Mouse (Mus musculus) mouse embryonic stem cell (cell line): ENCODE data around the gene Zfhx2.
"Not testable (repeated sequence)": the region's sequence is repeated elsewhere in the genome, so short reads cannot be mapped to it uniquely, and the experiment has no call there.

Experiments used
- in situ Hi-C, 2 experiments: fragments of 300-500 bp; cut with MboI; formaldehyde crosslinking; loops; 1 replicate in 1 of 2; 3 replicates in 1 of 2; pipeline ENCODE4 v1.14.3; 2019 to 2020; ENCODE audit warnings: low sequenced_read_pairs in 2 of 2, low pct_unique_long_range_greater_than_20kb in 1 of 2, mixed read lengths in 1 of 2; ENCODE audit not compliant: unreplicated experiment in 1 of 2

Zfhx2 gene

DNA sequence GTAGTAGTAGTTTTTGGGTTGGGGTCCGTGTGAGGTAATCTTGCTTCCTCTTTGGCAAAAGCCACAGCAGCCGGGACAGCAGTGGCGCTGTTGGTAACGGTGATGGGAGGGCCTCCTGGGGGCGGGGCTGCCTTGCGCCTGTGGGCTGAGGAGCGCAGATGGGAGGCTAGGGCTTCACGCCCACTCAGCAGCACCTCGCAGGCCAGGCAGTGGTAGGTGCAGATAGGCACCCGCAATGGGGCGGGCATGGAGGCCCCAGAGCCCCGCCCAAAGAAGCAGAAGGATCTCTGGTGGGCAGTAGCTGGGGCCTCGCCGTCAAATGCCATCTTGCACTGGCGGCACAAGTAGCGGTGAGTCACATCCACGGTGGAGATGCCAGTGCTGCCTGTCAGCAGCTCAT lies 29.5 kb downstream of the Zfhx2 start:
- in situ Hi-C loops, result no loop called here

DNA sequence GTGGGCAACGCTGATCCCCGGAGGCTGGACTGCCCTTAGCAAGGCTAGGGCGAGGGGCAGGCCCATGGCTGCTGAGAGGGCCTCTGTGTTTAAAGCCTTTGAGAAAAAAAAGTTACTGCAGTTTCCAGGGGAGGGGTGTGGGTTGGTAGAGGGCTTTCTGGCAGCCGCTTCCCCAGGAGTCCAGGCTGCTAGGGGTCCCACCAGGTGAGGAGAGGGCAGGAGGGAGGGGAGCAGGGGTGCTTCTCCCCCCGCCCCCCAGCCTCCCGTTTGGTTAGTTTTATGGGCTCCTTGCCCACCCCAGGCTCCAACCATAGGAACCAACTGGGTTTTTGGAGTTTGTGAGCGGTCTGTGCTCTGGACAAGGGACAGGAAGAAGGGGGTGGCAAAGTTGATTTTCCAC lies 30.3 kb downstream of the Zfhx2 start:
- in situ Hi-C loops, result no loop called here

DNA sequence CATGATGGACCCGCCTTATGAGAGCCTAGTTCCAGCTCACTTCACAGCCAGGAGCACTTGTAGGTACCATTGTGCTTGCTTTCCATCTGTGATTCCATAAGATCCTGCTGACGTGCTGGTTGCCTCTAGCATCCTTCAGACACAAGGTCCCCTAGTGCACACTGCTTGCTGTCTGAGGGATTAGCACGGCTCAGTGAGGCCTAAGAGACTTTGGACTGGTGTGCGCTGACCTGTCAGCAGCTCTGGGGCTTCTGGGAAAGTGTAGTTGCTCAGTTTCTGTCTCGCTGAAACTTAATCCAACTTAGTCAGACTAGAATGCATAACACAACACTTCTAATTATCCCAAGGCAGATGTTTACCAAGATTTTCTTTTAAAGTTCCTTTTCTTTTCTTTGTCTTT lies 32.2 kb downstream of the Zfhx2 start:
- in situ Hi-C loops, result no loop called here

DNA sequence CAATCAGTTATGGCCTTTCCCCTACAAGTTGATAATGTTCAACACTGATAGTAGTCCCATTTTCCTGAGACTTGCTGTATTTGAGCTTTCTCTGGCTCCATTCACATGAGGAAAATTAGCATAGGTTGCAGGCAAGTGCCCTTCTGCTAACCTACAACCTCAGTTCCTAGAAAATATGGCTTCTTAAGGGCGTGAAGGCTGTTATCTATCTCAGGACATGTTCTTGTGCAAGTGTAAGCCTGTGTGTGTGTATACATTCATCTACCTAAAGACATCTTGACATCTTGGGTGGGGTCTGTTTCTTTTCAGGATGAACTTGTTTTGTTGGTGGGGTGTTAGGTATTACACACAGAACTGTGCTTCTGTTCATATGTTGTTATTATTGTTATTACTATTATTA lies 33.1 kb downstream of the Zfhx2 start:
- in situ Hi-C loops, result no loop called here

DNA sequence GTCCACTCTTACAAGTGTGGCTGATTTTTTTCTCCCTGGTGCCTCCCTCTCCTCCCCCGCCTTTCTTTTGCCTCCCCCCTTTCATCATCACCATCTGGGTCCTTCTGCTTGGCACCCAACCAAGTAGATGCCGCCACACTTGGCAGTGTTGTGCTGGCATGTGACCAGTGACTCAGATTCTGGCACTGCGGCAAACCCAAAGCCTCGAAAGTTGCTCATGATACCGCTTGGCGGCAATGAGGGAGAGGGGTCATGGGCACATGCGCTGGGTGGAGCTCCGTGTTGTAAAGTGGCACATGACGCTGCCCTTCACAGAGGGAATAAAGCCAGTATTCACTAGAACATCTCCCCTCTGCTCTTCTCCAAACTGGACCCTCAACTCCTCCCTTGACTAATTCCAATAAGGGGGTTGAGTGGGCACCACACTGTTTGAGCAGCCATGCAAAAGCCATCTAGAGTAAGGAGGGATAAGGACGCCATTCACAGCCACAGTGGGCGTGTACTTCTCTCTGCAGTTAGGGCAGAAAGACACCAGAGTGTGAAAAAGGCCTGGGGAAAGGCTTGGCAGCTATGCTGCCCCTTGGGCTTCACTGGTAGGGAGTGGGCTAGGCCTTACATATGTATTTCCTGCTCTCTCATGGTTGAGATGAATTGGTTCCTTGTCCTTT lies 36.8 kb downstream of the Zfhx2 start:
- in situ Hi-C loops, result no loop called here

DNA sequence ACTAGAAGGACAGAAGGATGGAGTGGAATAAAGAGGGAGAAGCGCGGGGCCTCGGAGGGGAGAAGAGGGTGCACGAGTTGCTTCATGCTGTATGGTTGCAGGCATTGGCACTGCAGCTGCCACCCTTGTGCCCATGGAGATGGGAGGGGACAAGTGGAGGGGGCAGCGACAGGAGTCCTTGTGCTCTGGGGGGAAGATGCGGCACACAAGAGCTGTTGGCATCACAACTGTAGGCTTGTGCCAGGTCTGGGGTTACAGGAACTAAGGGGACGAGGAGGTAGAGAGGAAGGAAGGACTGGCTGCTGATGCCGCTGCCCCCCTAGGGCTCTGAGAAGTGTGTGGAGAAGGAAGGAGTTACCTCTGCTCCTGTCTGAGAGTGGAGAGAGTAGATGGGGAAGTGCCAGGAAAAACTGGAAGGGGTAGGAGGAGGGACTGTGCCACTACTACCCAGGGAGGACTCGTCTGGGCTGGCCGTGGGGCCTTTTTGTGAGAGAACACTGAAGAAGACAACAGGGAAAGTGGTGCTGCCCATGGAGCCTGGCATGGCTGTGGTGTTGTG lies 37.9 kb downstream of the Zfhx2 start:
- in situ Hi-C loops, result no loop called here

- in situ Hi-C loops, result no loop called here
These were observed 38.4 kb downstream of the Zfhx2 start for GRCm38 (mm10) chr14:55053708-55054190.

- in situ Hi-C loops, result no loop called here
These were observed 39.1 kb downstream of the Zfhx2 start for GRCm38 (mm10) chr14:55053050-55053449.

- in situ Hi-C loops, result no loop called here
These were observed 39.6 kb downstream of the Zfhx2 start for GRCm38 (mm10) chr14:55052496-55052895.

DNA sequence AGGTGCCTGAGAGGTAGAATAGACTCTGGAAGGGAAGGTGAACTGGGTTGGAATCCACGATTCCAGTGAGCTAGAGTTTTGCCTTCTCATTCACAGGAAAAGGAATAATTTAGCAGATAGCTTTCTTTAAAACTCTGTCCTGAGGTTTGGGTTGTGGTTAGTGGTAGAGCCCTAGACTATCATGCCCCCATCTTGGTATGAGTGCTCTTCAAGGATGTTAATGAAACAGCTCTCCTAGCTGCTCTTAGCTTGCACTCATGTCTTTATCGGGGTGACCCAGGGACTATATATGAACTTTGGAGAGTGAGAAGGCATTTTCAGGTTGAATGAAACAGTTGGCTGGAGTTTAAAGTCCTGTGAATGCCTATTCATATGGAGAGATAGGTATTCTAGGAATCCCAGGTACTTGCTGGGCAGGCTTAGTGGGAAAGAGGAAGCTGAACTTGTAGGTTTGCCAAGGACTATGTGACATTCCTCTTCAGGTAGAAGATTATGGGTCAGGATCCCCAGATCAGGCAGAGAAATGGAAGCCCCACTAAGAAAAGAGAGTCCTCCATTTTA lies 44.1 kb downstream of the Zfhx2 start:
- in situ Hi-C loops, result no loop called here

DNA sequence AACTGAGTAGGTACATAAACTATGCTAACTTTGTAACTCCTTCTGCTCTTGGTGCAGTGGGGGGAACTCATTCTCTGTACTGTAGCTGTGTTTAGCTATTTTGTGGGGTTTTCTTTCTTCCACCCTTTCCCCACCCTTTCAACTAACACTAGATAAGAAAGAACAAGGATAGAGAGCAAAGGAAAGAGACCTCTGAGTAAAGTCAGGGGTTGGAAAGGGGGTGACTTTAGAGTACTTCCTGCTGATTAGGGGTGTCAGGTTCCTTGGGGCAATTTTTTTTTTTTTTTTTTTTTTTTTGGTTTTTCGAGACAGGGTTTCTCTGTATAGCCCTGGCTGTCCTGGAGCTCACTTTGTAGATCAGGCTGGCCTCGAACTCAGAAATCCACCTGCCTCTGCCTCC lies 48.4 kb downstream of the Zfhx2 start:
- in situ Hi-C loops, result not testable (repeated sequence)

DNA sequence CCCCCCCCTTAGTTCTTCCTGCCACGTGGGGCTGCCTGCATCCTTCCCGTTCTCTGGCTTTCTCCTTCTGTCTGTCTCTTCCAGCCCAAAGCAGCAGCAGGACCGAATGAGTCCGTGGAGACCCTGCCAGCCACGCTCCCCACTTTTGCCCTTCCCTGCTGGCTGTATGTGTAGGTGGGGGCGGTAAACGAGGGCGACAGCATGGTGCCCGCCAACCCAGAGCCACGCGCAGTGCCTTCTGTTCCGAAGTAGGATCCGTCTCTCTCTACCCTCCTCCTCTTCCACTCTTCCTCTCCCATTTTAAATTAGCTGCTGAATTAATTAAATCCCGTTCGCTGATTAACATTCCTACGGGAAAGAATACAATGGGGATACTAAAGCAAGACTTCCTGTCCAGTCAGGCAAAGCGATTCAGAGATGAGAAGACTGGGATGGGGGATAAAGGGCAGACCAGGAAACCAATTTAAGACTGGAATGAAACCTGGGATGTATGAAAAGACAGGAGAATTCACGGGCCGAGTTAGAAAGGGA lies 59.4 kb downstream of the Zfhx2 start:
- in situ Hi-C loops, result no loop called here

DNA sequence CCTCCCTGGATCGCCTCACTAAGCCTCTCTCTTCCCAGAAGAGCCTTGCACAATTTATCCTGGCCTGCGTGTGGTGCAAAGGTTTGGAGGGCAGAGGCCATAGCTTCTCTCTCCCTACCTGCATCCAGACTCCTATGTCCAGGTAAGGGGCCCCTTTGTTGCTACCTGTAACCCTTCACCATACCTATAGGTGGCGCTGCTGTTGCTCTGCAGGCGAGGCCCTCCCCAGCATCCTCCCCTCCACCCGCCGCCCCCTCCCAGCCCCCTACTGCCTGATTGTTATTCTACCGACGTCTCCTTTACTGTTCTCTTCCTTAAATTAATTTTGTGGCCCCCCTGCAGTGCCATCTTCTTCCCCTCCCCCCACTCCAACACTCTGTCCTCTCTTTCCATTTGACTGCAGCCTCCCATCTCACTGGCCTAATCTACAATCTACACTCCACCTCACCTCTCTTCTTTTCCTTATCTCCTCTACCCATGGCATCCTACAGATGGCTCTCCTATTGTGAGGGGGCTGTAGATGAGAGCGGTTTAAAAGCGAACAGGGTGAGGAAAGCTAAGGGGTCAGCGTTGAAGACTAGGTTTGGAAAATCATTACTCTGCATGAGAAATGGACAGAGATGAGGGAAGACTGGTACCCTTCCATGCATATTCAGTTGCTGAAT lies 63.0 kb downstream of the Zfhx2 start:
- in situ Hi-C loops, result loop anchor here (5.0 kb wide), 2 partner anchors 48 to 53 kb away; no protein-coding TSS in a partner anchor

GRCm38 (mm10) chr14:55028333-55028835 lies 63.7 kb downstream of the Zfhx2 start:
- in situ Hi-C loops, result loop anchor here (5.0 kb wide), 2 partner anchors 49 to 54 kb away; no protein-coding TSS in a partner anchor

DNA sequence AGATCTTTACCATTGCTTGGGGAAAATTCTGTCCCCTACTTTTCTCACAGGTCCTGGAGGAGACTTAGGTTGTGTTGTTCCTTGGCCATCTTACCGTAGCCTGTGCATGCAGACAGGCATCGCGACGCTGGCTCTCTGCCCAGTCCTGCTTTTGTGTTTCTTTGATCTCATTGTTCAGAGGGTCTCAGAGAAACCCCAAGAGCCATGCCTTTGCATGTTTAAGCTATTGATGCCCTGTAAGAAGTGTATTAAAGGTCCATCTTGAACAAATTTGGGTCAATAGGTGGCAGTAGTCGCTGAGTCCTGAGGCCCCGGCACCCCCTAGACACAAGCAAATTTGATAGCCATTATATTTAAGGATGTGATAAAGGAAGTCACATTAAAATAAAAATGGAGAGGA lies 64.5 kb downstream of the Zfhx2 start:
- in situ Hi-C loops, result loop anchor here (5.0 kb wide), 2 partner anchors 50 to 55 kb away; no protein-coding TSS in a partner anchor

DNA sequence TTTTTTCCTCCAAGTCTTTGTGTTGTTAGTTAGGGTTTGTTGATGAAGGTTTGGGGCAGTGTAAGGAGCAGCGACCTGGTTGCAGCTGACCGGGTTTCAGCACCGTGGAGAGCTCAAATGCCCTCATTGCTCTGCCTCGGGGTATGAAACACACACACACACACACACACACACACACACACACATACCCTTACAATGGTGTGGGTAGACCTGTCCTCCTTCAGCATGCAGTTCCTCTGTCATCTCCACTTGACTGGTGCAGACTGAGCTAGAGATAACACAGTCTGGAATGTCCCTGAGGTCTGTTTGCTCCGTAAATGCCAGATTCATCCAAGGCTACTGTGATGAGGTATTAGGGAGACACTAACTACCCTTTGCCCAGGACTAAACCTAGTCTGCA lies 64.9 kb downstream of the Zfhx2 start:
- in situ Hi-C loops, result loop anchor here (5.0 kb wide), 2 partner anchors 50 to 55 kb away; no protein-coding TSS in a partner anchor

DNA sequence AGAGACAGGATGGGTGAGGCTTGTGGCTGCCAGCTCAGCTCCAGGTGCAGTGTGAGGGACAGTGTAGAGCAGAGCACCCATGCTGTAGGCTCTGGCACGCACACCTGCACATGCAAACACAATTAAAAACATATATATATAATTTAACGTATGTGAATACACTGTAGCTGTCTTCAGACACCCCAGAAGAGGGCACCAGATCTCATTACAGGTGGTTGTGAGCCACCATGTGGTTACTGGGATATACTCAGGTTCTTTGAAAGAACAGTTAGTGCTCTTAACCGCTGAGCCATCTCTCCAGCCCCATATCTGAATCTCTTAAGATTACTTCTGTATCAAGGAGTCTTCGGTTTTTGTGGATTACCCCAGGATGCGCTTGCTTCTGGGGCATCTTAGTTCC lies 66.6 kb downstream of the Zfhx2 start:
- in situ Hi-C loops, result loop anchor here (5.0 kb wide), 2 partner anchors 52 to 57 kb away; no protein-coding TSS in a partner anchor

DNA sequence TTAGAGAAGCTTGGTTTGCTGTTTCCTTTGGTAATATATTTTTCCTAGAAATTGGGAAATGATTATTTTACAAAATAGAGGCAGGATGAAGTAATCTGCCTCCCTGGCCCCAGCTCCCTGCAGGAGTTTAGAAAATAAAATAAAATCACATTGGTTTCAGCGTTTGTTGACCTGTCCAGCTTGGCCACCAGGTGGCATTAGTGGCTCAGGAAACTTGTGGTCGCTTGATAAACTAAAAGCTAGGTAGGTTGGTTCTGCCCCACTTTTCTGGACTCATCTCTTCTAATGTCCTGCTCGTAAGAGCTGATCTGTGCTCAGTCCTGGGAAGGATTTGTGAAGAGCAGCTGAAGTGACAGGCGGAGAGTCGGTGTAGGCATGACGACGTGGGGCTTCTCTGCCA lies 67.9 kb downstream of the Zfhx2 start:
- in situ Hi-C loops, result no loop called here

- in situ Hi-C loops, result no loop called here
These were observed 69.1 kb downstream of the Zfhx2 start for GRCm38 (mm10) chr14:55023011-55023410.
